Mouse (Mus musculus): ENCODE measurements around the gene Itsn1.
A peak's percentile ranks its signal among the peaks of the same experiment; 100 is the strongest.

Gene Itsn1

GRCm38 (mm10) chr16:91815067-91815466 lies 86.0 kb downstream of the Itsn1 start:
- peak; percentile 27 for DNase-seq (ENCODE audit: low spot score)

- no peak for DNase-seq (ENCODE audit: low spot score)
Observed at GRCm38 (mm10) chr16:91820299-91820698, 91.2 kb downstream of the Itsn1 start.

GRCm38 (mm10) chr16:91822325-91822724 lies 93.2 kb downstream of the Itsn1 start:
- no peak for DNase-seq (ENCODE audit: low spot score)

GRCm38 (mm10) chr16:91822759-91823158 lies 93.7 kb downstream of the Itsn1 start:
- DNase-seq (ENCODE audit: low spot score), result no peak

GRCm38 (mm10) chr16:91825774-91826325 lies 96.8 kb downstream of the Itsn1 start:
- DNase-seq (ENCODE audit: low spot score), result no peak

GRCm38 (mm10) chr16:91826893-91827292 lies 97.8 kb downstream of the Itsn1 start:
- no peak for DNase-seq (ENCODE audit: low spot score)

GRCm38 (mm10) chr16:91827456-91827855 lies 98.4 kb downstream of the Itsn1 start:
- no peak for DNase-seq (ENCODE audit: low spot score)

GRCm38 (mm10) chr16:91828160-91828559 lies 99.1 kb downstream of the Itsn1 start:
- DNase-seq (ENCODE audit: low spot score), result no peak

GRCm38 (mm10) chr16:91828603-91829002 lies 99.5 kb downstream of the Itsn1 start:
- no peak for DNase-seq (ENCODE audit: low spot score)

- no peak for DNase-seq (ENCODE audit: low spot score)
Observed at GRCm38 (mm10) chr16:91829121-91829520, 100.0 kb downstream of the Itsn1 start.

GRCm38 (mm10) chr16:91830260-91830659 lies 101.2 kb downstream of the Itsn1 start:
- DNase-seq (ENCODE audit: low spot score), result no peak

GRCm38 (mm10) chr16:91833121-91833520 lies 104.0 kb downstream of the Itsn1 start:
- DNase-seq (ENCODE audit: low spot score), result no peak

GRCm38 (mm10) chr16:91833558-91833957 lies 104.5 kb downstream of the Itsn1 start:
- DNase-seq (ENCODE audit: low spot score), result no peak

GRCm38 (mm10) chr16:91833981-91834380 lies 104.9 kb downstream of the Itsn1 start:
- DNase-seq (ENCODE audit: low spot score), result no peak

- no peak for DNase-seq (ENCODE audit: low spot score)
Observed at GRCm38 (mm10) chr16:91835790-91836189, 106.7 kb downstream of the Itsn1 start.

GRCm38 (mm10) chr16:91836592-91837557 lies 107.8 kb downstream of the Itsn1 start:
- DNase-seq (ENCODE audit: low spot score), result no peak

GRCm38 (mm10) chr16:91837558-91838041 lies 108.5 kb downstream of the Itsn1 start:
- DNase-seq (ENCODE audit: low spot score), result no peak

GRCm38 (mm10) chr16:91838771-91839170 lies 109.7 kb downstream of the Itsn1 start:
- no peak for DNase-seq (ENCODE audit: low spot score)

- DNase-seq (ENCODE audit: low spot score), result no peak
Observed at GRCm38 (mm10) chr16:91839462-91839861, 110.4 kb downstream of the Itsn1 start.

GRCm38 (mm10) chr16:91841026-91841630 lies 112.0 kb downstream of the Itsn1 start:
- DNase-seq (ENCODE audit: low spot score), result no peak

- DNase-seq (ENCODE audit: low spot score), result no peak
Observed at GRCm38 (mm10) chr16:91846089-91846741, 117.1 kb downstream of the Itsn1 start.

- DNase-seq (ENCODE audit: low spot score), result no peak
Observed at GRCm38 (mm10) chr16:91847525-91848225, 118.6 kb downstream of the Itsn1 start.

All from left cerebral cortex, adult 11 months (tissue).